24 mouse cellular contexts compared by ENCODE assay signal in genomic region chr12:113242194-113242510, GRCm38 (mm10). TPM values are rescaled to one million over a fixed set of nuclear protein-coding genes. Genes with fewer than 3 reads are reported as not detected.
DNase-seq lines count a peak whose midpoint lies in the region; TF ChIP-seq lines count a peak whose summit lies in the region.
"Had no signal": no experiment of that assay in that cellular context is flagged by ENCODE, and none has a peak within 500 bp of the region (broad histone marks: within the 10 kb centered on the region; RNA-seq: fewer than 3 reads in every experiment).

No protein-coding gene starts in this region.

- H3K27ac ChIP-seq in spleen, adult 2 months (ENCODE audit: insufficient read depth, low read length) = peak overlapping the region; percentile 94
- H3K27ac ChIP-seq in bone marrow, adult 2 months (ENCODE audit: control insufficient read depth, insufficient read depth, low read depth, low read length, poor library complexity) = peak overlapping the region; percentile 45; the same call in 1 of the 2 replicates
- H3K27ac ChIP-seq in forebrain, embryonic 10.5 days = no peak overlapping the region
- H3K27ac ChIP-seq: embryonic facial prominence, embryonic 13.5 days; embryonic facial prominence, embryonic 15.5 days; forebrain, embryonic 13.5 days; forebrain, embryonic 15.5 days had no signal

- H3K4me3 ChIP-seq in spleen, adult 2 months (ENCODE audit: extremely low read depth, insufficient read depth, insufficient read length) = no peak overlapping the region
- H3K4me3 ChIP-seq in bone marrow, adult 2 months (replicated peaks; ENCODE audit: control insufficient read depth, low read depth, low read length) = no peak overlapping the region
- no peak overlapping the region for H3K4me3 ChIP-seq in forebrain, embryonic 10.5 days
- H3K4me3 ChIP-seq: embryonic facial prominence, embryonic 13.5 days; embryonic facial prominence, embryonic 15.5 days; erythroblast, embryonic 14.5 days; forebrain, embryonic 13.5 days; forebrain, embryonic 15.5 days had no signal

- H3K36me3 ChIP-seq in spleen, adult 2 months (ENCODE audit: control insufficient read depth, insufficient read depth, low read length) = no peaks in the 10 kb centered on the region
- H3K36me3 ChIP-seq in forebrain, embryonic 10.5 days (replicated peaks) = no peaks in the 10 kb centered on the region
- H3K36me3 ChIP-seq: embryonic facial prominence, embryonic 13.5 days; embryonic facial prominence, embryonic 15.5 days; forebrain, embryonic 15.5 days; G1E had no signal

- 76% methylated on average over 3 of the region's 3 CpGs for WGBS in spleen, adult 2 months
- WGBS in bone marrow, adult 2 months = 73% methylated on average over 3 of the region's 3 CpGs
- WGBS in forebrain, embryonic 10.5 days = 74% methylated on average over 3 of the region's 3 CpGs

- no peak for TF ChIP-seq POLR2A in spleen, adult 2 months (IDR thresholded peaks at IDR 0.05; ENCODE audit: low read depth, low read length)
- no peak for TF ChIP-seq POLR2A in bone marrow, adult 2 months (IDR thresholded peaks at IDR 0.05; ENCODE audit: borderline replicate concordance, control insufficient read depth, low read depth, low read length)

- H3K27me3 ChIP-seq in spleen, adult 2 months (ENCODE audit: control insufficient read depth, insufficient read depth, low read length) = no peaks in the 10 kb centered on the region
- no peaks in the 10 kb centered on the region for H3K27me3 ChIP-seq in forebrain, embryonic 10.5 days (ENCODE audit: poor library complexity, severe bottlenecking)
- H3K27me3 ChIP-seq: embryonic facial prominence, embryonic 13.5 days; embryonic facial prominence, embryonic 15.5 days; forebrain, embryonic 13.5 days; forebrain, embryonic 15.5 days had no signal

- no peaks in the 10 kb centered on the region for H3K9me3 ChIP-seq in forebrain, embryonic 10.5 days
- H3K9me3 ChIP-seq: embryonic facial prominence, embryonic 13.5 days; embryonic facial prominence, embryonic 15.5 days; forebrain, embryonic 13.5 days; forebrain, embryonic 15.5 days; G1E had no signal

- TF ChIP-seq CTCF in spleen, adult 2 months (IDR thresholded peaks at IDR 0.05; ENCODE audit: extremely low read depth, insufficient read depth, insufficient read length, insufficient replicate concordance) = no peak
- no peak for TF ChIP-seq CTCF in bone marrow, adult 2 months (IDR thresholded peaks at IDR 0.05; ENCODE audit: control insufficient read depth, insufficient read depth, low read length)

- intact Hi-C loops in heart, postnatal 14 days (cut with DNase I) = no loop called here

- no peak for DNase-seq in spleen, adult 2 months (ENCODE audit: low read depth in 1 of 2, low spot score in 2 of 2)
- no peak for DNase-seq in spleen, adult 12 weeks (ENCODE audit: low spot score)
- no peak for DNase-seq in heart, postnatal 14 days
- DNase-seq in forebrain, embryonic 10.5 days (ENCODE audit: extremely low spot score, low spot score) = no peak
- DNase-seq: adrenal gland, adult 8-10 months; adrenal gland, postnatal 14 days; adrenal gland, postnatal 36 days; cerebellum, adult 11 months; cerebellum, adult 18-20 months; cerebellum, adult 8-10 months; cerebellum, adult 9-11 months; cerebellum, postnatal 14 days; cerebellum, postnatal 36 days; embryo, embryonic 11 days; forebrain, postnatal 0 days had no signal

- peaks cover 57% of the 10 kb centered on the region; the same call in 1 of the 2 replicates for H3K4me1 ChIP-seq in spleen, adult 2 months (ENCODE audit: control insufficient read depth, insufficient read depth, insufficient read length)
- H3K4me1 ChIP-seq in bone marrow, adult 2 months (ENCODE audit: control insufficient read depth, insufficient read depth, low read length) = peaks cover 6% of the 10 kb centered on the region; the same call in 1 of the 2 replicates
- H3K4me1 ChIP-seq in forebrain, embryonic 10.5 days = no peaks in the 10 kb centered on the region
- H3K4me1 ChIP-seq: embryonic facial prominence, embryonic 13.5 days; embryonic facial prominence, embryonic 15.5 days; forebrain, embryonic 13.5 days; forebrain, embryonic 15.5 days had no signal

RNA-seq across cellular contexts. Expression of gene Tmem121, which starts 56.4 kb away (rescaled TPM):
- polyA plus RNA-seq in spleen, adult 2 months (2012; rRNA removed) = 1.7 and 2.1 TPM in 2 replicates
- not detected in 2 replicates for polyA plus RNA-seq in bone marrow, adult 2 months (2011; ENCODE audit: insufficient read depth, insufficient read length, low replicate concordance, missing spikeins)
- total RNA-seq in heart, postnatal 14 days (2021) = under 1 TPM; 0.29 to 0.59 TPM
- polyA plus RNA-seq in forebrain, embryonic 10.5 days (2016; fragmentation: Nextera tagmentation; extraction: Ambion mirVana) = 18.7 and 20.3 TPM in 2 replicates
- total RNA-seq: common myeloid progenitor, adult 5-6 weeks; G1E had no signal
- polyA plus RNA-seq: activated CD4-positive, CD25-positive, alpha-beta regulatory T cell, adult 4 months; erythroblast, embryonic 14.5 days; G1E had no signal
